Mouse (Mus musculus) spleen, adult 2 months (tissue): Measurements from ENCODE around the gene Hmcn2. TPM values are rescaled to one million over a fixed set of nuclear protein-coding genes. Genes with fewer than 3 reads are reported as not detected.

ENCODE experiments used
- DNase-seq, 2 experiments: peaks; one replicate each; pipeline versions ENCODE4 v3.0.0 to v3.0.0-alpha.2; 2012 to 2021; ENCODE audit warnings: low spot score in 2 of 2, low read depth in 1 of 2
- H3K27ac ChIP-seq: fragments of 200-500 bp; 2 replicates; pipeline ENCODE4 v1.5.1; 2012; ENCODE audit warnings: low read length, inconsistent platforms; ENCODE audit not compliant: insufficient read depth
- H3K27me3 ChIP-seq: fragments of 200-500 bp; 2 replicates; pipeline ENCODE4 v1.6.1; 2012; ENCODE audit warnings: mild to moderate bottlenecking, moderate library complexity, low read length, inconsistent platforms; ENCODE audit not compliant: control insufficient read depth, insufficient read depth
- H3K36me3 ChIP-seq: fragments of 200-500 bp; 2 replicates; pipeline ENCODE4 v1.6.1; 2012; ENCODE audit warnings: mild to moderate bottlenecking, low read length, inconsistent platforms; ENCODE audit not compliant: control insufficient read depth, insufficient read depth
- H3K4me1 ChIP-seq: fragments of 200-500 bp; 2 replicates; pipeline ENCODE4 v1.6.1; 2011; ENCODE audit warnings: inconsistent platforms; ENCODE audit not compliant: control insufficient read depth, insufficient read depth, insufficient read length
- H3K4me3 ChIP-seq: fragments of 200-500 bp; 2 replicates; pipeline ENCODE4 v1.5.1; 2011; ENCODE audit warnings: mild to moderate bottlenecking, inconsistent platforms; ENCODE audit not compliant: insufficient read depth, insufficient read length; ENCODE audit errors: extremely low read depth
- CTCF ChIP-seq: fragments of 200-500 bp; IDR thresholded peaks from 2 replicates; pipeline ENCODE4 v1.5.1; 2011; ENCODE audit warnings: mild to moderate bottlenecking, inconsistent platforms; ENCODE audit not compliant: insufficient read depth, insufficient read length, insufficient replicate concordance; ENCODE audit errors: extremely low read depth
- POLR2A ChIP-seq: fragments of 200-500 bp; IDR thresholded peaks from 2 replicates; pipeline ENCODE4 v1.6.1; 2011; ENCODE audit warnings: low read depth, low read length, inconsistent platforms
- WGBS: fragments of 180-500 bp; shearing (Covaris S2); methylation state at CpG from one replicate; pipeline ENCODE4 v1.1.7; 2018; 5-methylcytosine and 5-hydroxymethylcytosine counted together
- polyA plus RNA-seq: library from polyadenylated mRNA; depleted of rRNA; stranded (reverse); fragments of >200 nt; gene quantifications from 2 replicates; pipeline ENCODE4 v1.2.3, GENCODE M21; 2012; rRNA removed

The Hmcn2 gene
- polyA plus RNA-seq, 1 experiment: 1.1 TPM

DNA sequence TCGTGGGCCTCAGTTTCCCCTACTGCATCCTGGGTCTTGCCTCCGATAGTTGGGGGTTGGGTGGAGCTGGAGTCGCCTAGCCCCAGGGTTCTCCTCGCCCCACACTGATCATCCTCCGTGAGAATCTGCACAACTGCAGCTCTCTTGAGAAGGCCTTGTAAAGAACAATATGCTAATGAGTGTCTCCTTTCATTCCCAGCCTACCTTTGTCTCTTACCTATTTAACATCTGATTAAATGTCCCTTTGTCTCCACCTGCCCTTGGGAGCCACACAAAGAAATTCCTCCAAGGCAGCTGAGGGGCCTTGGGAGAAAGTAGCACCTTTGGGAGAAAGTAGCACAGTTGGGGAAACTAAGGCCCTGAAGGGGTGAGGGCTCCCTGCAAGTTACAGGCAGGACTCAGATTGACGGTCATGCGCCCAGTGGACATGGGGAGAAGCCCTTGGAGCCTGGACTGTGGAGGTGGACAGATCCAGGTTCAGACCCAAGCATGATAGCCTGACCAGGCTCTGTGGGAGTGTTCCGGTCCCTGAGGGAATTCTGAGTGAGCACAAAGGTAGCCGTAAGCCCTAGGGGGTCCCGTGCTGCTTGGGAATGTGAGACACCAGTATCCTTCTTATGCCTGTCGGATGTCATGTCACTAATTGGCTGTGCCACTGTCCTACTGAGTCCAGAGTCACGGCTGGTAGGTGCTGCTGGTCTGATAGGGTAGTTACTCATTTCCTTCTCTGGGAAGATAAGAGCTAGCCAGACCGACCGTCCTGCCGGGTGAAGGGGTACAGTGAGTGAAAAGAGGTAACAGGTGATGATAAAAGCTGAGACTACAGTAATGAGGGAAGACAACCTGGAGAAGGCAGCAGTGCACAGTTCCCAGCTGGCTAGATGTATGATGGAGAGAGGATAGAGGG is 188.7 kb downstream of the Hmcn2 start:
- Histone ChIP-seq H3K27me3 (no peaks in the 10 kb centered on the region), H3K4me3 (no peak overlapping the region), H3K4me1 (peaks cover 2% of the 10 kb centered on the region; the same call in 1 of the 2 replicates), H3K27ac (no peak overlapping the region), H3K36me3 (no peaks in the 10 kb centered on the region; the same call in 1 of the 2 replicates)
- WGBS: 90% methylated on average over 15 of the region's 15 CpGs
- no peak for DNase-seq
- TF ChIP-seq CTCF (no peak), POLR2A (no peak)

DNA sequence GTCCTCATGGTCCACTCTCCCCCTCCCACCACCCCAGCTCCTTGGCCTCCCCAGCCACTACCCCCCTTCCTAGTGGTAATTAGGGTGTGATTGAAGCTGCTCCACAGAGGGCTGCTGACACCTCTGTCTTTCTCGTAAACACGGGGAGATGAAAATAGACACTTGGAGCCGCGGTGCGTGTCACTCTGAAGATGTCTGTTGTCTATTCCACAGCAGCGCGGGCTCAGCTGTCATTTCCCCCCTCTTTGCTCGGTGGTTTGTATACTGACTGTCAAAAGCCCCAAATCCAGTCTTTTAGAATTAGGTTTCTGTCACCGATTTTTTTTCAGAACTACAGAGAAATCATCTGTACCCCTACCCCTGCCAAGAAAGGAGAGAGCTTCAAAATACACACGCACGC is 191.3 kb downstream of the Hmcn2 start:
- Histone ChIP-seq H3K4me3 (no peak overlapping the region), H3K36me3 (no peaks in the 10 kb centered on the region; the same call in 1 of the 2 replicates), H3K27me3 (no peaks in the 10 kb centered on the region), H3K27ac (no peak overlapping the region), H3K4me1 (peaks cover 2% of the 10 kb centered on the region; the same call in 1 of the 2 replicates)
- no peak for DNase-seq
- no peak for TF ChIP-seq CTCF
- no peak for TF ChIP-seq POLR2A
- WGBS: 62% methylated on average over 11 of the region's 11 CpGs

DNA sequence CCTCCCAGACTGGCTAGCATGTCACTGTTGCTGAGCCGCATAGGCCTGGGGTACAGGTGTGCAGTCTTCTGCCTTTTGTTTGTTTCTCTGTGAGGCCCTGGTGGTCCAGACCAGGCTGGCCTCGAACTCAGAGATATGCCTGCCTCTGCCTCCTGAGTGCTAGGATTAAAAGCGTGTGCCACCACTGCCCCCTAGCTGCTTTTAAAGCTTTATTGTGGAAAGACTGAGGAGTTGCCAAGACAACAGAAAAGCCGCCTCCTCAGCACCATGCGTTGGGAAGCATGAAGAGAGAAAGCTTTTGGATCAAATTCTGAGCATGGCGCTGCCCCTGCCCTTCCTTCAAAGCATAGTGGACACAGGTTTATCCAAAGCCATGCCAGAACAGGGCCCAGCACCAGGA is 194.6 kb downstream of the Hmcn2 start:
- no peaks in the 10 kb centered on the region for H3K4me1 ChIP-seq
- H3K4me3 ChIP-seq: no peak overlapping the region
- DNase-seq: no peak
- H3K27ac ChIP-seq: no peak overlapping the region
- TF ChIP-seq POLR2A: no peak
- no peak for TF ChIP-seq CTCF
- peaks cover 6% of the 10 kb centered on the region; the same call in 1 of the 2 replicates for H3K36me3 ChIP-seq
- 89% methylated on average over 6 of the region's 6 CpGs for WGBS
- H3K27me3 ChIP-seq: no peaks in the 10 kb centered on the region

Other genes with a start within 250 kb of the Hmcn2 start
- 78.7 and 92.4 TPM in 2 replicates for gene Fnbp1, start 172.4 kb upstream of the Hmcn2 start, polyA plus RNA-seq
- 15.0 and 15.1 TPM in 2 replicates for gene Gpr107, start 162.1 kb upstream of the Hmcn2 start, polyA plus RNA-seq
- gene Ncs1, start 68.6 kb upstream of the Hmcn2 start, polyA plus RNA-seq: 1.2 and 1.3 TPM in 2 replicates
- 17.5 and 18.9 TPM in 2 replicates for gene Ass1, start 155.8 kb downstream of the Hmcn2 start, polyA plus RNA-seq